Mouse (Mus musculus): ENCODE measurements around the gene Tbkbp1.
A peak's percentile ranks its signal among the peaks of the same experiment; 100 is the strongest.

Tbkbp1 gene

DNA sequence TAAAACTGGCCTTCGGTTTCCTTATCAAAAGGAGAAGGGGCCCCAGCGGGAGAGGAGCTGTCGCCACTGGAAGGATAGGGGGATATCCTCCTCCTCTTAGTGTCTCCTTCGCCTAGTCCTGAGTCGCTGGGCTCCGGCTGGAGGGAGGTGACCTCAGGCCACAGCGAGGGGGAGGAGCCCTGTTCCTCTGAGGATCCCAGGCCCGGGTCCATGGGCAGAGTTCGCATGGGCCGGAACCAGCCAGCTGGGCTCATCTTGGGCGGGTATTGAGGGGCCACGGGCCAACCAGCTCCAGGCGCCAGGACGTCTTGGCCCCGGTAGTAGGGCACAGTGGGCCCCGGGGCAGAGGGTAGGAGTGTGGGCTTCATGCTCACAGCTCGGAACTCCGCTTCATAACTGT lies 52.5 kb downstream of the Tbkbp1 start:
- Histone ChIP-seq H3K36me3 (ENCODE audit: insufficient read depth, low read length) (no peaks in the 10 kb centered on the region), H3K4me3 (replicated peaks; ENCODE audit: low read length) (peak overlapping the region; percentile 69), H3K27me3 (ENCODE audit: insufficient read depth, low read length) (peaks cover 64% of the 10 kb centered on the region), H3K4me1 (replicated peaks; ENCODE audit: low read depth, low read length) (peaks cover 14% of the 10 kb centered on the region), H3K9me3 (ENCODE audit: low read length) (no peaks in the 10 kb centered on the region)
- TF ChIP-seq NANOG (IDR thresholded peaks at IDR 0.05; ENCODE audit: borderline replicate concordance, low read length) (no peak), CTCF (conservative IDR thresholded peaks at IDR 0.05; ENCODE audit: low read length) (no peak), POU5F1 (IDR thresholded peaks at IDR 0.05; ENCODE audit: borderline replicate concordance, low read length) (no peak)

DNA sequence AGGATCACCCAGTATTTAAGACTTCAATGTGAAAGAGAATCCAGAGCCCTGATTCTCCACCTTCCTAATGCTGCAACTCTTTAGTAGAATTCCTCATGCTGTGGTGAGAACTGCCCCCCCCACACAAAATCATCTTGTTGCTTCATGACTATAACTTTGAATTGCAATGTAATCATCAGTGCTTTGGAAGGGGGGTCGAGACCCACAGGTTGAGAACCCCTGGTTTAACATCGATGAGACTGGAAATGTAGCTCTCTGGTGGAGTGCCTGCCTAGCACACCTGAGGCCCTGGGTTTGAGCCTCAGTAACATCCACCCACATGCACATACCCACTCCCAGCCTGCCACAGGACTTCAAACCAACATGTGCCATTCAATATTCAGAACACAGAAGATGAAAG lies 56.7 kb downstream of the Tbkbp1 start:
- Histone ChIP-seq H3K4me3 (replicated peaks; ENCODE audit: low read length) (no peak overlapping the region), H3K4me1 (replicated peaks; ENCODE audit: low read depth, low read length) (peaks cover 12% of the 10 kb centered on the region), H3K27me3 (ENCODE audit: insufficient read depth, low read length) (peaks cover 51% of the 10 kb centered on the region), H3K9me3 (ENCODE audit: low read length) (no peaks in the 10 kb centered on the region), H3K36me3 (ENCODE audit: insufficient read depth, low read length) (no peaks in the 10 kb centered on the region)
- no peak for TF ChIP-seq CTCF (conservative IDR thresholded peaks at IDR 0.05; ENCODE audit: low read length)

DNA sequence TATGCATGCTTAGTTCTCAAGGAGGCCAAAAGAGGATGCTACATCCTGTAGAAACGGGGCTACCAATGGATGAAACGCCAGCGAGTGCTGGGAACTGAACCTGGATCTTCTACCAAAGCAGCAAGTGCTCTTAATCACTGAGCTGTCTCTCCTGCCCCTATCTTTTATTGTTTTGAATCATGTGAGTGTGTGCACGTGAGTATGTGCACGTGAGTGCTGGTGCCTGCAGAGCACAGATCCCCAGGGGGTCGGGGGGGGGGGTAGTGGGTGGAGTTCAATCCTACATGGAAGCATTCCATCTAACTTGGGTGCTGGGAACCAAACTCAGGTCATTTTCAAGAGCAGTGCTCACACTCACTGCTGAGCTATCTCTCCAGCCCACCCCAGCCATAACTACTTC lies 64.9 kb downstream of the Tbkbp1 start:
- no peak for TF ChIP-seq POU5F1 (IDR thresholded peaks at IDR 0.05; ENCODE audit: borderline replicate concordance, low read length)
- no peak for TF ChIP-seq CTCF (conservative IDR thresholded peaks at IDR 0.05; ENCODE audit: low read length)
- no peak for TF ChIP-seq NANOG (IDR thresholded peaks at IDR 0.05; ENCODE audit: borderline replicate concordance, low read length)

More for the DNA sequence above, 64.9 kb downstream of the Tbkbp1 start:
- peaks cover 21% of the 10 kb centered on the region for H3K27me3 ChIP-seq (ENCODE audit: insufficient read depth, low read length)
- H3K4me3 ChIP-seq (replicated peaks; ENCODE audit: low read length): no peak overlapping the region
- H3K9me3 ChIP-seq (ENCODE audit: low read length): peaks cover 19% of the 10 kb centered on the region
- H3K4me1 ChIP-seq (replicated peaks; ENCODE audit: low read depth, low read length): peaks cover 32% of the 10 kb centered on the region
- H3K36me3 ChIP-seq (ENCODE audit: insufficient read depth, low read length): no peaks in the 10 kb centered on the region
